Mouse (Mus musculus) myocyte (in vitro differentiated cells): Measurements from ENCODE around the gene Aptx. TPM values are rescaled to one million over a fixed set of nuclear protein-coding genes. Genes with fewer than 3 reads are reported as not detected.

Source experiments
- H3K27me3 ChIP-seq: one replicate; pipeline ENCODE4 v1.6.1; 2011; ENCODE audit not compliant: control insufficient read depth, insufficient read depth, insufficient read length
- H3K36me3 ChIP-seq: one replicate; pipeline ENCODE4 v1.6.1; 2011; ENCODE audit not compliant: control insufficient read depth, insufficient read depth
- H3K4me2 ChIP-seq: one replicate; pipeline ENCODE4 v1.6.1; 2011; ENCODE audit warnings: low read depth, control low read depth
- H3K4me3 ChIP-seq: one replicate; pipeline ENCODE4 v1.5.1; 2011; ENCODE audit warnings: mild to moderate bottlenecking, control low read depth, moderate library complexity
- H3K79me2 ChIP-seq: one replicate; pipeline ENCODE4 v1.6.1; 2011; ENCODE audit not compliant: control insufficient read depth, insufficient read depth
- H3ac ChIP-seq: one replicate; pipeline ENCODE4 v1.6.1; 2011; ENCODE audit not compliant: control insufficient read depth, insufficient read length
- CEBPB ChIP-seq: IDR thresholded peaks from 2 replicates; pipeline ENCODE4 v1.6.1; 2011; ENCODE audit warnings: mild to moderate bottlenecking, moderate library complexity; ENCODE audit not compliant: poor library complexity, insufficient read depth, severe bottlenecking
- E2F4 ChIP-seq: IDR thresholded peaks from one replicate; pipeline ENCODE4 v1.6.1; 2011; ENCODE audit warnings: mild to moderate bottlenecking, control low read depth, moderate library complexity; ENCODE audit not compliant: insufficient read depth
- MAX ChIP-seq: IDR thresholded peaks from one replicate; pipeline ENCODE4 v1.6.1; 2011; ENCODE audit warnings: low read depth, mild to moderate bottlenecking, control low read depth
- MYOD1 ChIP-seq, 3 experiments: IDR thresholded peaks; one replicate each; pipeline ENCODE4 v1.6.1; 2011; ENCODE audit warnings: control low read depth in 2 of 3, low read depth in 2 of 3, mild to moderate bottlenecking in 2 of 3, moderate library complexity in 1 of 3; ENCODE audit not compliant: insufficient read length in 2 of 3, control insufficient read depth in 1 of 3
- MYOG ChIP-seq, 3 experiments: IDR thresholded peaks; one replicate each; pipeline ENCODE4 v1.6.1; 2011; ENCODE audit warnings: control low read depth in 2 of 3, low read depth in 2 of 3, mild to moderate bottlenecking in 2 of 3; ENCODE audit not compliant: insufficient read length in 2 of 3, control insufficient read depth in 1 of 3, insufficient read depth in 1 of 3
- POLR2A ChIP-seq: IDR thresholded peaks from one replicate; pipeline ENCODE4 v1.6.1; 2011; ENCODE audit warnings: low read depth, mild to moderate bottlenecking, control low read depth, moderate library complexity; ENCODE audit not compliant: insufficient read length
- POLR2AphosphoS2 ChIP-seq: IDR thresholded peaks from one replicate; pipeline ENCODE4 v1.6.1; 2011; ENCODE audit warnings: low read depth, control low read depth; ENCODE audit not compliant: insufficient read length
- REST ChIP-seq: IDR thresholded peaks from one replicate; pipeline ENCODE4 v1.6.1; 2011; ENCODE audit warnings: mild to moderate bottlenecking, control low read depth, moderate library complexity; ENCODE audit not compliant: insufficient read depth, insufficient read length
- SRF ChIP-seq: IDR thresholded peaks from one replicate; pipeline ENCODE4 v1.6.1; 2011; ENCODE audit warnings: low read depth; ENCODE audit not compliant: control insufficient read depth, insufficient read length
- TCF12 ChIP-seq: IDR thresholded peaks from one replicate; pipeline ENCODE4 v1.6.1; 2011; ENCODE audit warnings: mild to moderate bottlenecking, control low read depth; ENCODE audit not compliant: poor library complexity, insufficient read depth, severe bottlenecking
- TCF3 ChIP-seq: IDR thresholded peaks from one replicate; pipeline ENCODE4 v1.6.1; 2011; ENCODE audit warnings: low read depth, control low read depth; ENCODE audit not compliant: insufficient read length
- USF1 ChIP-seq: IDR thresholded peaks from one replicate; pipeline ENCODE4 v1.6.1; 2011; ENCODE audit warnings: low read depth, mild to moderate bottlenecking, control low read depth, moderate library complexity
- polyA plus RNA-seq: library from polyadenylated mRNA; unstranded; fragments of >200 nt; fragmentation: generic; extraction: Trizol; gene quantifications from one replicate; pipeline ENCODE4 v1.2.1, GENCODE M21; 2012; ENCODE audit warnings: missing spikeins

Gene Aptx
- polyA plus RNA-seq: 20.4 TPM

GRCm38 (mm10) chr4:40702797-40703709, at the start of gene Aptx:
Gene Aptx, minus strand, starts transcription at chr4:40703194.
- Histone ChIP-seq H3K36me3 (no peaks in the 10 kb centered on the region), H3ac (peak within 1 kb of the TSS; percentile 24), H3K4me3 (peak within 1 kb of the TSS; percentile 81), H3K79me2 (peaks cover 22% of the 10 kb centered on the region), H3K27me3 (no peaks in the 10 kb centered on the region), H3K4me2 (peak within 1 kb of the TSS; percentile 94)
- no peak for TF ChIP-seq TCF3
- peak; percentile 81 for TF ChIP-seq POLR2AphosphoS2
- peak; percentile 55 for TF ChIP-seq POLR2A
- peak; percentile 79 for TF ChIP-seq SRF

GRCm38 (mm10) chr4:40735351-40735750, 32.4 kb upstream of the Aptx start:
- TF ChIP-seq CEBPB: no peak
- no peak for TF ChIP-seq MAX
- TF ChIP-seq POLR2A: no peak
- TF ChIP-seq E2F4: no peak
- TF ChIP-seq MYOD1 (IDR thresholded peaks at IDR 0.05; ENCODE audit: control insufficient read depth in 1 of 3, insufficient read length in 2 of 3, low read depth in 2 of 3): no peak
- no peak for TF ChIP-seq SRF
- TF ChIP-seq TCF12: no peak
- TF ChIP-seq USF1: no peak
- no peak for TF ChIP-seq TCF3
- TF ChIP-seq REST: no peak
- no peak for TF ChIP-seq POLR2AphosphoS2
- TF ChIP-seq MYOG (IDR thresholded peaks at IDR 0.05; ENCODE audit: control insufficient read depth in 1 of 3, insufficient read depth in 1 of 3, insufficient read length in 2 of 3, low read depth in 2 of 3): no peak
- Histone ChIP-seq H3K4me2 (no peak overlapping the region), H3K36me3 (peaks cover 58% of the 10 kb centered on the region), H3K79me2 (no peaks in the 10 kb centered on the region), H3ac (no peak overlapping the region), H3K27me3 (no peaks in the 10 kb centered on the region), H3K4me3 (no peak overlapping the region)

DNA sequence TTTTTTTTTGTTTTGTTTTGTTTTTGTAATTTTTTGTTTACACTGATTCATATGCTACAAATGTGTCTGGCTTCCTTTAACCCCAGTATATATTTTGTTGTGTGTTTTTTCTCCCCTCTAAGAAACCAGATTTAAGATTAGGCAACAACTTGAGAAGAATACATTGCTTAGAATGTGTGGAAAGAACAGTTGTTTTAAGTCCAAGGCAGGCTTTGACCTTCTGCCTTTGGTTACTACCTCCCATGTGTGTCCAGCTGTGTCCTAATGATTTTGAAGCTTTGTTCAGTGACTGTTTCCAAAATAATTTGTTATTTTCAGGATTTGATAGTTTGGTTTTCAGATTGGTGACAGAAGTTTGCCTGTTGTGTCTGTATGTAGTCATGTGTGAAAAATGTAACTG, 28.3 kb upstream of the Aptx start:
- Histone ChIP-seq H3K79me2 (peaks cover 25% of the 10 kb centered on the region), H3ac (no peak overlapping the region), H3K4me2 (no peak overlapping the region), H3K36me3 (peaks cover 81% of the 10 kb centered on the region), H3K4me3 (no peak overlapping the region), H3K27me3 (no peaks in the 10 kb centered on the region)
- TF ChIP-seq CEBPB (no peak), POLR2A (no peak), POLR2AphosphoS2 (no peak), MAX (no peak), E2F4 (no peak), REST (no peak), MYOG (IDR thresholded peaks at IDR 0.05; ENCODE audit: control insufficient read depth in 1 of 3, insufficient read depth in 1 of 3, insufficient read length in 2 of 3, low read depth in 2 of 3) (no peak), TCF3 (no peak), MYOD1 (IDR thresholded peaks at IDR 0.05; ENCODE audit: control insufficient read depth in 1 of 3, insufficient read length in 2 of 3, low read depth in 2 of 3) (no peak), TCF12 (no peak), SRF (no peak), USF1 (no peak)

DNA sequence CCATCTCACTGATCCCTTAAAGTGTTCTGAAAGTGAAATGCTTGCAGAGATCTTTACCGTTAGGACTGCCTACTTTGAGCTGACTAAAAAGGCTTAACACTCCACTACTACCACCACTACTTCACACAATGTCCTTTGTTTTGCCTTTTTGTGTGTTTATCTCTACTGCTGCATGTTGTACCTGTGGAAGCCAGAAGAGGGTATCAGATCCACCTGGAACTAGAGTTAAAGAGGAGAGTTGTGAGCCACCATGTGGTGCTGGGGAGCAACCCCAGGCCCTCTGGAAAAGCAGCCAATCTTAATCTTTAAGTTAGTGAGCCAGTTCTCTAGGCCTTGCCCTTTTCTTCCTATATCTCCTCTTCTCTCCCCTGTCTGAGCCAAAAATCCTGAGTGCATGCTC, 24.3 kb upstream of the Aptx start:
- Histone ChIP-seq H3K79me2 (peaks cover 61% of the 10 kb centered on the region), H3K4me3 (no peak overlapping the region), H3ac (no peak overlapping the region), H3K4me2 (no peak overlapping the region), H3K36me3 (peaks cover 64% of the 10 kb centered on the region), H3K27me3 (no peaks in the 10 kb centered on the region)
- TF ChIP-seq MYOD1 (IDR thresholded peaks at IDR 0.05; ENCODE audit: control insufficient read depth in 1 of 3, insufficient read length in 2 of 3, low read depth in 2 of 3): no peak
- no peak for TF ChIP-seq E2F4
- TF ChIP-seq MYOG (IDR thresholded peaks at IDR 0.05; ENCODE audit: control insufficient read depth in 1 of 3, insufficient read depth in 1 of 3, insufficient read length in 2 of 3, low read depth in 2 of 3): no peak
- no peak for TF ChIP-seq TCF3
- no peak for TF ChIP-seq POLR2A
- TF ChIP-seq MAX: no peak

DNA sequence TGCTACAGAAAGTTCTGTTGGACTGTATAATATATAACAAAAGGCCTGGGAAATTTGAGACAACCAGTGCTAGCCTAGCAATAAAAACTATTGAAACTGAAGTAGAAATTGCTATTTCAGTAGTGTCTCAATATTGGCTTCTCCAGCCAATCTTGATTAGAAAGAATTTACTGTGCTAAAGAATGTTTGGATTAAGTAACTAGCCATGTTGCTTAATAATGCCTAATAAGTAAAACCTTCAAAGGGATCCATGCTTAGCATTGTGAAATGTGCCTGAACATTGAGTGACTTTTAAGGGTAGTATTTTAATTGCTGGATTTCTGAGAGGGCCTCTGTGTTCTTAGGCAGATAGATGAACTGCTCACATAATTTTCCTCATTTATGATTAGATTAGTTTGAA, 22.6 kb upstream of the Aptx start:
- Histone ChIP-seq H3K27me3 (no peaks in the 10 kb centered on the region), H3ac (no peak overlapping the region), H3K4me2 (peak overlapping the region; percentile 90), H3K79me2 (peaks cover 61% of the 10 kb centered on the region), H3K36me3 (peaks cover 47% of the 10 kb centered on the region), H3K4me3 (no peak overlapping the region)
- TF ChIP-seq REST (no peak), USF1 (no peak), CEBPB (no peak), MAX (no peak), E2F4 (no peak), SRF (no peak), MYOD1 (IDR thresholded peaks at IDR 0.05; ENCODE audit: control insufficient read depth in 1 of 3, insufficient read length in 2 of 3, low read depth in 2 of 3) (no peak), TCF12 (no peak), MYOG (IDR thresholded peaks at IDR 0.05; ENCODE audit: control insufficient read depth in 1 of 3, insufficient read depth in 1 of 3, insufficient read length in 2 of 3, low read depth in 2 of 3) (no peak), POLR2AphosphoS2 (no peak), TCF3 (no peak), POLR2A (no peak)
